Mouse (Mus musculus): Measurements from ENCODE around the gene Gm7876. TPM values are rescaled to one million over a fixed set of nuclear protein-coding genes. Genes with fewer than 3 reads are reported as not detected.
"Not testable (repeated sequence)": the region's sequence is repeated elsewhere in the genome, so short reads cannot be mapped to it uniquely, and the experiment has no call there.

The Gm7876 gene
- total RNA-seq (2021) = under 1 TPM in 1 of 2 experiments, not detected in 1; 0.27 TPM
- long read RNA-seq = 0 reads

GRCm38 (mm10) chr14:4708938-4709337 is at the start of gene Gm7876:
Gm7876 (plus strand) TSS chr14:4709238.
- not testable (repeated sequence) for DNase-seq (ENCODE audit: low spot score in 2 of 2)

- not testable (repeated sequence) for DNase-seq (ENCODE audit: low spot score in 2 of 2)
Observed at GRCm38 (mm10) chr14:4663892-4664291, 45.1 kb upstream of the Gm7876 start, which contains the start of gene Gm3239. Gm3239 (plus strand) TSS chr14:4664192.

GRCm38 (mm10) chr14:4726038-4726880 is 17.2 kb downstream of the Gm7876 start, which contains the start of gene Gm3252:
Gm3252 (plus strand) TSS chr14:4726775.
- DNase-seq (ENCODE audit: low spot score in 2 of 2) = not testable (repeated sequence)

Other genes starting within 250 kb of the Gm7876 start
- gene Gm3182, start 227.5 kb upstream of the Gm7876 start, total RNA-seq (2021) = under 1 TPM in 1 of 2 experiments, not detected in 1; 0.21 TPM
- not detected for gene Gm3047, start 153.8 kb upstream of the Gm7876 start, total RNA-seq (2021)
- under 1 TPM; 0.66 to 0.67 TPM for gene Gm8159, start 76.9 kb upstream of the Gm7876 start, total RNA-seq (2021)
- under 1 TPM in 1 of 2 experiments, not detected in 1; 0.59 TPM for gene Gm3239, start 45.0 kb upstream of the Gm7876 start, total RNA-seq (2021)
- 1 to 10 TPM in 1 of 2 experiments, under 1 TPM in 1; 0.83 to 1.0 TPM for gene Gm3252, start 17.5 kb downstream of the Gm7876 start, total RNA-seq (2021)
- not detected for gene Gm9602, start 67.1 kb downstream of the Gm7876 start, total RNA-seq (2021)
- not detected for gene Gm3269, start 128.9 kb downstream of the Gm7876 start, total RNA-seq (2021)
- gene Gm3264, start 146.3 kb downstream of the Gm7876 start, total RNA-seq (2021) = 10 to 100 TPM; 12.2 to 16.1 TPM
- gene Gm3278, start 183.2 kb downstream of the Gm7876 start, total RNA-seq (2021) = not detected

All from layer of hippocampus, postnatal 10 days (tissue).